In the genomic region with DNA sequence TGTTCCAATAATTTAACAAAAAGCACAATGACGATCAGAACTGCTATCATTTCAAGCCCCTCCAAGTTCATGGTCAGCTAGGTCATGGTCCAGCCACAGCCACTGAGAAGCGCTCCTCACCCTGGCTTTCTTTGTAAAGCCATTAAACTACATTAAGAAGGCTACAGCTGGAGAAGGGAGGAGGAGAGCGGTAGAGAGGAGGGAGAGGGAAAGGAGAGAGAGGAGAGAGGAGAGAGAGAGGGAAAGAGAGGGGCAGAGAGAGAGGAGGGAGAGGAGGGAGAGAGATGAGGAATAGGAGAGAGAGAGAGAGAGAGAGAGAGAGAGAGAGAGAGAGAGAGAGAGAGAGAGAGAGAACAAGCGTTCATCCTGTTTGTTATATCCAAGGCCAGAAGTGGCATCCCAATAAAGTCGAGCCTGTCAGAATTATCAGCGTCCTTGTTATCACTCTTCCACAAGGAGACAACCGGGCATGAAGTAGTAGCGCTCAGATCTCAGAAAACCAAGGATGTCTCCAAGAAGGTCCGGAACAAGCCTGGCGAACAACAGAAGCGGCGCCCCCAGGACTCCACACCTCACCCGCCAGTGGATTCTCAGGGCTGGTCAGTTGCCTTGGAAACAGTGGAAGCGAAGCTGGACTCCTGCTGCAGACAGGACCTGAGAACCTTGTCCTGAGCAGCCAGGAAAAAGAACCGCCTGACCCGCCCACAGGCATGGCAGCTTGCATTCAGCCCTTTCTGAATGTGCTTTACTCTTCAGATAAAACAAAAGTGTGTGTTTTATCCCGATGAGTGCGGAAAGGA, we compare ENCODE assay signal across 7 mouse cellular contexts.
DNase-seq lines count a peak whose midpoint lies in the region; ATAC-seq lines count a peak whose summit lies in the region.

No protein-coding gene starts in this region.

- H3K4me2 ChIP-seq in hindbrain, embryonic 16.5 days (ENCODE audit: low read length): peak overlapping the region; percentile 67
- peak overlapping the region; percentile 56 for H3K4me2 ChIP-seq in lung, embryonic 15.5 days

- DNase-seq in ovary, postnatal 36 days (ENCODE audit: low spot score): peak; percentile 19
- DNase-seq in ovary, postnatal 14 days (ENCODE audit: low spot score): no peak
- peak; percentile 71 for DNase-seq in embryo, embryonic 10.5 days (ENCODE audit: low spot score)
- peak; percentile 31 to 49 for DNase-seq in right cerebral cortex, adult 2 months (ENCODE audit: low spot score in 2 of 2)

- peak overlapping the region; percentile 33 for H3K9ac ChIP-seq in hindbrain, embryonic 16.5 days (ENCODE audit: low read depth, low read length)
- H3K9ac ChIP-seq in lung, embryonic 15.5 days: peak overlapping the region; percentile 13; the same call in 1 of the 2 replicates

- H3K9me3 ChIP-seq in hindbrain, embryonic 16.5 days (ENCODE audit: control insufficient read depth, low read length): no peaks in the 10 kb centered on the region
- H3K9me3 ChIP-seq in lung, embryonic 15.5 days: no peaks in the 10 kb centered on the region

- peak; percentile 92 for ATAC-seq in hindbrain, embryonic 16.5 days
- ATAC-seq in lung, embryonic 15.5 days (ENCODE audit: borderline replicate concordance, extremely low read depth, low FRiP score, low TSS enrichment): peak; percentile 69; the same call in 1 of the 2 replicates
- ATAC-seq in megakaryocyte-erythroid progenitor cell, adult 5-6 weeks (replicated peaks; ENCODE audit: low FRiP score, low TSS enrichment, poor library complexity, severe bottlenecking): no peak

- H3K27ac ChIP-seq in hindbrain, embryonic 16.5 days (ENCODE audit: low read depth, low read length): no peak overlapping the region
- H3K27ac ChIP-seq in lung, embryonic 15.5 days: peak overlapping the region; percentile 55

- H3K36me3 ChIP-seq in hindbrain, embryonic 16.5 days (ENCODE audit: control insufficient read depth, insufficient read depth, low read length): no peaks in the 10 kb centered on the region
- H3K36me3 ChIP-seq in lung, embryonic 15.5 days: no peaks in the 10 kb centered on the region

- H3K4me3 ChIP-seq in hindbrain, embryonic 16.5 days (ENCODE audit: low read length): peak overlapping the region; percentile 43
- peak overlapping the region; percentile 30 for H3K4me3 ChIP-seq in lung, embryonic 15.5 days

- WGBS in hindbrain, embryonic 16.5 days: 6% methylated on average over 18 of the region's 18 CpGs
- WGBS in lung, embryonic 15.5 days: 6% methylated on average over 18 of the region's 18 CpGs

- no peaks in the 10 kb centered on the region for H3K27me3 ChIP-seq in hindbrain, embryonic 16.5 days (replicated peaks; ENCODE audit: control insufficient read depth, insufficient read depth, low read length)
- no peaks in the 10 kb centered on the region for H3K27me3 ChIP-seq in lung, embryonic 15.5 days

- no peaks in the 10 kb centered on the region; the same call in 1 of the 2 replicates for H3K4me1 ChIP-seq in hindbrain, embryonic 16.5 days (ENCODE audit: control insufficient read depth, insufficient read depth, low read depth, low read length)
- no peaks in the 10 kb centered on the region for H3K4me1 ChIP-seq in lung, embryonic 15.5 days
